Mouse (Mus musculus) 416B (cell line): ENCODE measurements around the gene Sh3rf3.

ENCODE experiments used
- DNase-seq: peaks from one replicate; pipeline ENCODE4 v3.0.0; 2011; ENCODE audit warnings: low read depth

Gene Sh3rf3

DNA sequence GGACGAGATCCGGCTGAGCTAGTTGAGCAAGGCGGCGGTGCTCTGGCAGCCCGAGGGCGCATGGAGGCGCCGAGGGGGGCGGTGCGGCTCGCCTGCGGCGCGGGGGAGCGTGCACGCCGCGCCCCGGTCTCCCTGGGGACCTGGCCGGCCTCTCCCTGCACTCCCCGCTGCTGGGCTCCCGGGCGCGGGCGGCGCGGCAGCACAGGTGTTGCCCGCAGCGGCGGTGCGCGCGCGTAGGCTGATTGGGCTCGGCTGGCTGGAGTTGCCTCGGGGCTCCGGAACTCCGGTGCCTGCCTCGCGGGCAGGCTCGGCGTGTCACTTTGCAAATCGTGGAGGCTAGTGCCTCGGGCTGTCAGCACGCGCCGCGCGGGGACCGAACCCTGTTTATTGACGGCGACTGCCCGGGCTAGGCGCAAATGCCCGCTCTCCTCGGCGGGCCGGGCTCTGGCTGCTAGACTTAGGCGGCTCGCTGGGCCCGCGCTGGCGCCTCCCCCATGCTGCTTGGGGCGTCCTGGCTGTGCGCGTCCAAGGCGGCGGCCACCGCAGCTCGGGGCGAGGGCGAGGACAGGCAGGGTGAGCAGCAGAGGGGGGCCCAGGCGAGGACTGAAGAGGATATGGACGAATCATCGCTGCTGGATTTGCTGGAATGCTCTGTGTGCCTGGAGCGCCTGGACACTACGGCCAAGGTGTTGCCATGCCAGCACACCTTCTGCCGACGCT is at the start of gene Sh3rf3:
Gene Sh3rf3 (plus strand): TSS at position 279 of the 720 bp plus-strand sequence.
- no peak for DNase-seq

GRCm38 (mm10) chr10:58788486-58789274 is 24.5 kb upstream of the Sh3rf3 start:
- no peak for DNase-seq

DNA sequence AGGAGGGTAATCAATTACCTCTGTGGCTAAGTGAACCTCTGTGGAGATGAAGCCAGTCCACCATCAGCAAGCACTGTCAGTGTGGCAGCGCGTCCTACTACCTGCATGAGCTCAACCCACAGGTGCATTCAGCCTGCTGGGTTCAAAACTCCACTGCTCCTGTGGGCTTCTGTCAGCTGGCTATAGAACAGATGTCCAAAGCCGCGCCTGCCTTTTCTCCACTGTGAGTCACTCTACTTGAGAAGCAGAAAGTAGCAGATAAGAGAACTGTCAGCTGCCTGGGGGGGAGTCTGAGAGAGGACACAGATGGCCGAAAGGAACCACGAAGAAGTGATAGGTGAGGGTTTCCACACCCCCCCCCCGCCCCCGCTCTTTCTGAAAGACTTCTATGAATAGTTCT is 15.6 kb upstream of the Sh3rf3 start:
- no peak for DNase-seq

DNA sequence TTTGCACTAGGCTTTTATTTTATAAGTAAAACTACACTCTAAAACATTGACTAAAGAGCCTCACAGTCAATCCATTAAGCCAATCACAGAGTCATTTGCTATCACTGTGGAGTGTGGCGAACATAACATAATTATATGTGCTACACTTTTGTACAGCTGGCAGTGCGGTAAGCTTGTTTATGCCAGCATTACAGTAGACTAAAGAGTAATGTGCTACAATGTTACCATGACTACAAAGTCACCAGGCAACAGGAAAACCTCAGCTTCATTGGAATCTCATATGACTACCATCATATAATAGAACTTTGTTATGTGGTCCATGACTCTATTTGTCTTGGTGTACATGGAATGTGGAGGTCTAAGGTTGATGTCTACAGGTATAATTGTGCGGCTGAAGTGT is 15.0 kb upstream of the Sh3rf3 start:
- DNase-seq, result no peak

- DNase-seq, result no peak
Measured at GRCm38 (mm10) chr10:58800996-58801433, 12.1 kb upstream of the Sh3rf3 start.

GRCm38 (mm10) chr10:58802391-58802790 is 10.8 kb upstream of the Sh3rf3 start:
- DNase-seq, result no peak

GRCm38 (mm10) chr10:58807956-58808355 is 5.2 kb upstream of the Sh3rf3 start:
- DNase-seq, result no peak

DNA sequence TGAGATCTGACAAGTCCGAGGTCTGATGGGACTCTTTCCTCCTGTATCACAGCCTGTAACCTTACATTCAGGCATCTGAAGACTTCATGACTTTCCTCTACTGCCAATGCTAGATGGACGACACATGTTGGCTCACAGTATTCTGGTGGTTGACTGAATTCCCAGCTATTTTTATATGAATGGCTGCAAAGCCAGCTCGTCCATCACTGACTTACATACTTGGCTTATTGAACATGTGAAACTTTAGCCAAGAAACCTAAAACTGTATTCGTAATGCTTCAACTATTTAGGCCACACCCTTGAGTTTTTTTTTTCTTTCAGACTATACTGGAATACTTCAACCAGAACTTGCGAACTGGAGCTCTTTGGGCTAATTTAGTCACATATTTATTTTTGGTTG is 3.0 kb upstream of the Sh3rf3 start:
- DNase-seq, result no peak

- peak; percentile 6 for DNase-seq
Measured at GRCm38 (mm10) chr10:58812210-58813080, 714 bp upstream of the Sh3rf3 start.

- DNase-seq, result no peak
Measured at GRCm38 (mm10) chr10:58813801-58814191, 637 bp downstream of the Sh3rf3 start.

GRCm38 (mm10) chr10:58814486-58814885 is 1.3 kb downstream of the Sh3rf3 start:
- DNase-seq, result no peak

DNA sequence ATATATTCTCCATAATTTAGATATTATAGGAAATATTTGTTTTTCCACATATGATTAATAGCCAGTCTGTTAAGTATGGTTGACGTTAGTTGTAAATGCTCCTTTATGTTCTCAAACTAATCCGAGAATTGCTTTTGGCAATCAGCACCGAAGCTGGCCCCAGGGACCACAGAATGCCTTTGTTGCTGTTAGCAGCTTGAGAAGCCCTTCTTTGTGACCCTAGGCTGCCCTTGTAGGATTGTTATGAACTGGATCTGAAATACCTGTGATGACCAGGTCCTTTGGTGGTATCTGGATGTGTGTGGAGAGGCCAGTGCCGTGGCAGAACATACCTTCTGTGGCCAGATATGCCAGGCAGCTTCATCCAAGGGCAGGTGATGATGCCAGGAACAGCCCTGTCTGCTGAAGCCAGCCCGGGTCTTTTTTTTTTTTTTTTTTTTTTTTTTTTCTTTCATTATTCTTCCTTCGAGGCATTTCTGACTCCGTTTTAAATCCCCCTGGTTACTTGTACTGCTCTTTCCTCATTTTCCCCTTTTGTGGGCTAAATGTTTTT is 10.9 kb downstream of the Sh3rf3 start:
- DNase-seq, result no peak

GRCm38 (mm10) chr10:58829251-58830111 is 16.3 kb downstream of the Sh3rf3 start:
- DNase-seq, result no peak

DNA sequence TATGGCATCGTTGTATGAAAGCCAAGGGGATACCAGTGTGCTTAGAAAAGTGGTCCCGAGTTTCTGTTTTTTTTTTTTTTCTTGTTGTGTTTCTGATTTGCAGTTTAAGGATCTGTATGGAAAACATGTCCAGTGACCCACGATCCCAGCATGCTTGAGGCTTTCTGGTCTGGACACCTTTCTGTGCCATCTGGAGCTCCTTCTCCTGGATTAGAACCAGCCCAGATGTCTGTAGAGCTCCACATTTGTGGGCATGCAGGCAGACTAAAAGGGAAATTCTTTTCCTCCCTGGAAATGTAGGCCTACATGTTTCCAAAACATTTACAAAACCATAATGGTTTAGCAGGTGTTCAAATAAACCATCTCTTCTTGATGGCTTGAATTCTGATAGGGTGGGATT is 20.0 kb downstream of the Sh3rf3 start:
- no peak for DNase-seq

GRCm38 (mm10) chr10:58833741-58834178 is 20.6 kb downstream of the Sh3rf3 start:
- no peak for DNase-seq

GRCm38 (mm10) chr10:58836391-58836790 is 23.2 kb downstream of the Sh3rf3 start:
- no peak for DNase-seq

DNA sequence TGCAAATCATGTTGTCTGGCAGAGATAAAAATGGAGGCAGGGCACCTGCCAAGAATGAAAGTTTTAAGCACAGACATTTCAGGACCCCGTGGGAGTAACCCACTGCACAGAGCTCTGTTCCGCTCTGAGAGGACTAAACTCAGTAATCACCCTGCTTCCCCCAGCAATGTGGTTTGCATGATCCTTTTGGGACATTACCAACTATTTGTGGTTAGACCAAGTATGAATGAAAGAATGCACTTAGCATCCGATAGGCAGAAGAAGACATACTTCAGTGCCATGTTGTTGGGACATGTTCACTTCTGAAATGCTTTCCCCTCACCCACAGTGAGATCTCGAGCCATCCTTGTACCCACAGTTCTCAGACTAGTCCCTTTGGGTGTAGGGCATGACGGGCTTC is 24.3 kb downstream of the Sh3rf3 start:
- no peak for DNase-seq

DNA sequence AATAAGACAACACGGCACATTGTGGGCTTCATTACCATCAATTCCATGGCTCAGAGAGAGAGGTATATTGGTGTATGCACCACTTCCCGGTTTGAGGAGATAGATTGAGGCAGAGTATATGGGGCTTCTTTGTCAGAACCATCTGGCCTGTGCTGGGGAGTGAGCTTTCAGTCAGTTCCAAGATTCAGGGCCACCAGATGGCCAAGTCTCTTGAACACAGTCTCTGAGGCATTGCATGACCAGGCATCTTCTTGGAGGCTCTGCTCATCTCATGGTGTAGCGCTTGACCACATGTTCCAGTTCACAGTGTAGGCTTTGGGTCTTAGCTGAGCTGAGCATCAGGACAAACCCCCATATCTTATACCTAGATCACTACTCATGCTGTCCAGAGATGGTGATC is 28.8 kb downstream of the Sh3rf3 start:
- no peak for DNase-seq

DNA sequence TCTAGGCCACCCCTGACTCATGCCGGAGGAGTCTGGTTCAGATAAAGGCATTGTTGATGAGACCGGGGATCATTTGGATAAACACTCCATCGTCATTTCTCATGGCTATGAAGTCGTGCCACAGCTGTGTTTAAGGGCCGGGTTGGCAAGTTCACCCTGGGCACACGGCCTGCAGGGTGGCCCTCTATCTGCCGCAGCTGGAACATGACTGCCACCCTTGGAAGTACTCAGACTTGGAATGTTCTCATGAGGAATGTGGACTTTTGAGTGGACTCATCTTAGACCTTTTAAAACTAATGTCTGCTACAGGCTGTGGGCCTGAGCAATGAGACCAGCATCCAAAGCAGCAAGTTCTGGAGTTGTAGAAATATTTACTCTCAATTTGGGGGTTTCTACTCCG is 29.9 kb downstream of the Sh3rf3 start:
- no peak for DNase-seq

GRCm38 (mm10) chr10:58848127-58848526 is 35.0 kb downstream of the Sh3rf3 start:
- no peak for DNase-seq

- no peak for DNase-seq
Measured at GRCm38 (mm10) chr10:58848536-58848935, 35.4 kb downstream of the Sh3rf3 start.
